Mouse (Mus musculus): Measurements from ENCODE around the gene Fermt2. TPM values are rescaled to one million over a fixed set of nuclear protein-coding genes. Genes with fewer than 3 reads are reported as not detected.
A peak's percentile ranks its signal among the peaks of the same experiment; 100 is the strongest.

Fermt2 gene
- polyA plus RNA-seq, 1 experiment from 2014 or later: 83.2 TPM

- Histone ChIP-seq H3K9me3 (replicated peaks; ENCODE audit: control insufficient read depth, low read length) (no peaks in the 10 kb centered on the region), H3K27ac (replicated peaks; ENCODE audit: low read depth, low read length) (no peak overlapping the region), H3K27me3 (ENCODE audit: control insufficient read depth, insufficient read depth, low read length) (no peaks in the 10 kb centered on the region), H3K36me3 (replicated peaks; ENCODE audit: control insufficient read depth, insufficient read depth, low read depth, low read length) (no peaks in the 10 kb centered on the region), H3K4me2 (ENCODE audit: low read depth, low read length) (no peak overlapping the region), H3K4me1 (ENCODE audit: control insufficient read depth, insufficient read depth, low read length) (no peaks in the 10 kb centered on the region), H3K9ac (replicated peaks; ENCODE audit: low read length) (no peak overlapping the region), H3K4me3 (ENCODE audit: low read depth, low read length) (no peak overlapping the region)
- ATAC-seq (replicated peaks; ENCODE audit: insufficient number of reproducible peaks, low FRiP score, low TSS enrichment, low read depth): no peak
- 43% methylated on average over 12 of the region's 12 CpGs for WGBS
- no peak for DNase-seq (ENCODE audit: low spot score)
Measured at GRCm38 (mm10) chr14:45445445-45445844, 84.5 kb downstream of the Fermt2 start.

DNA sequence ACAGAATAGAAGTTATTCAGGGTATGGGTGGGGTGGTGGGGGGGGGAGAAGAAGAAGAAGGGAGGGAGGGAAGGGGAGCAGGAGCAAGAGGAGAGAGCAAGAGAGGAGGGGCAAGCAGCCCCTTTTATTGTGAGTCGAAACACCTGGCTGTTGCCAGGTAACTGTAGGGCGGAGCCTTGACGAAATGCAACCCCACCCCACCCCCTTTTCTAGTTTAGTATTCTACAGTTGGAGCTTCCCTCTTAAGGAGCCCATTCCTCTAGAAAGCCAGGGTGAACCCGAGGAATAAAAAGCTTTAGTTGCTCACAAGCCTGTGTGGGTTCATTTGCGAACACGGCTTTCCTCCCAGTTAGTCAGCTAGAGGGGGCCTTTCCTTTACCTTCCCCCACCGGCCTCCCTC lies 85.0 kb downstream of the Fermt2 start:
- H3K4me2 ChIP-seq (ENCODE audit: low read depth, low read length): no peak overlapping the region
- no peak for ATAC-seq (replicated peaks; ENCODE audit: insufficient number of reproducible peaks, low FRiP score, low TSS enrichment, low read depth)
- no peak overlapping the region for H3K4me3 ChIP-seq (ENCODE audit: low read depth, low read length)
- no peaks in the 10 kb centered on the region for H3K9me3 ChIP-seq (replicated peaks; ENCODE audit: control insufficient read depth, low read length)
- WGBS: 47% methylated on average over 7 of the region's 7 CpGs
- no peak overlapping the region for H3K27ac ChIP-seq (replicated peaks; ENCODE audit: low read depth, low read length)
- DNase-seq (ENCODE audit: low spot score): no peak
- H3K36me3 ChIP-seq (replicated peaks; ENCODE audit: control insufficient read depth, insufficient read depth, low read depth, low read length): no peaks in the 10 kb centered on the region
- H3K9ac ChIP-seq (replicated peaks; ENCODE audit: low read length): no peak overlapping the region
- H3K27me3 ChIP-seq (ENCODE audit: control insufficient read depth, insufficient read depth, low read length): no peaks in the 10 kb centered on the region
- no peaks in the 10 kb centered on the region for H3K4me1 ChIP-seq (ENCODE audit: control insufficient read depth, insufficient read depth, low read length)

GRCm38 (mm10) chr14:45442781-45443560 lies 86.9 kb downstream of the Fermt2 start:
- no peak for DNase-seq (ENCODE audit: low spot score)
- Histone ChIP-seq H3K27ac (replicated peaks; ENCODE audit: low read depth, low read length) (no peak overlapping the region), H3K27me3 (ENCODE audit: control insufficient read depth, insufficient read depth, low read length) (no peaks in the 10 kb centered on the region), H3K4me2 (ENCODE audit: low read depth, low read length) (no peak overlapping the region), H3K9me3 (replicated peaks; ENCODE audit: control insufficient read depth, low read length) (no peaks in the 10 kb centered on the region), H3K4me1 (ENCODE audit: control insufficient read depth, insufficient read depth, low read length) (peaks cover 2% of the 10 kb centered on the region; the same call in 1 of the 2 replicates), H3K9ac (replicated peaks; ENCODE audit: low read length) (no peak overlapping the region), H3K4me3 (ENCODE audit: low read depth, low read length) (no peak overlapping the region), H3K36me3 (replicated peaks; ENCODE audit: control insufficient read depth, insufficient read depth, low read depth, low read length) (no peaks in the 10 kb centered on the region)
- no peak for ATAC-seq (replicated peaks; ENCODE audit: insufficient number of reproducible peaks, low FRiP score, low TSS enrichment, low read depth)
- WGBS: 61% methylated on average over 12 of the region's 12 CpGs

DNA sequence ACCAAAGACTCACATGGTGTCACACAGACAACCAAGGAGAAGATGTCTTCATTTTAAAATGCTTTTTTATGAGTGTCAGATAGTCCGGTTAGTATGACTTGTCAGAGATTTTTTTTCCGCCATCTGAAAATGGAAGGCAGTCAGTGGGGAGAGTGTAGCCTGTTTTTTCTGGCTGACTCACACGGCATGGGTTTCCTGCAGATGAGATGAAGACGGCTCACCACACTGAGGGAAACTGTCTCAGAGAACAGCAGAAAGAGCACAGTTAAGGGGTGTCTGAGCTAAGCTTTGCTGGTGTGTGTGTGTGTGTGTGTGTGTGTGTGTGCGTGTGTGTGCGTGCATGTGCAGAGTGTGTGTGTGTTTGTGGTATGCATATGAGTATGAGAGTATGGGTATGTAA lies 88.6 kb downstream of the Fermt2 start:
- Histone ChIP-seq H3K4me1 (ENCODE audit: control insufficient read depth, insufficient read depth, low read length) (peaks cover 2% of the 10 kb centered on the region; the same call in 1 of the 2 replicates), H3K9me3 (replicated peaks; ENCODE audit: control insufficient read depth, low read length) (no peaks in the 10 kb centered on the region), H3K27ac (replicated peaks; ENCODE audit: low read depth, low read length) (no peak overlapping the region), H3K4me2 (ENCODE audit: low read depth, low read length) (no peak overlapping the region), H3K36me3 (replicated peaks; ENCODE audit: control insufficient read depth, insufficient read depth, low read depth, low read length) (no peaks in the 10 kb centered on the region), H3K9ac (replicated peaks; ENCODE audit: low read length) (no peak overlapping the region), H3K4me3 (ENCODE audit: low read depth, low read length) (no peak overlapping the region), H3K27me3 (ENCODE audit: control insufficient read depth, insufficient read depth, low read length) (no peaks in the 10 kb centered on the region)
- WGBS: 64% methylated on average over 6 of the region's 6 CpGs
- 0 out of 2 replicates have a peak, but pooled peaks have one; percentile 26 for ATAC-seq (replicated peaks; ENCODE audit: insufficient number of reproducible peaks, low FRiP score, low TSS enrichment, low read depth)
- peak; percentile 14 for DNase-seq (ENCODE audit: low spot score)

GRCm38 (mm10) chr14:45439387-45439786 lies 90.5 kb downstream of the Fermt2 start:
- peaks cover 2% of the 10 kb centered on the region; the same call in 1 of the 2 replicates for H3K4me1 ChIP-seq (ENCODE audit: control insufficient read depth, insufficient read depth, low read length)
- no peak overlapping the region for H3K27ac ChIP-seq (replicated peaks; ENCODE audit: low read depth, low read length)
- H3K4me3 ChIP-seq (ENCODE audit: low read depth, low read length): no peak overlapping the region
- H3K9ac ChIP-seq (replicated peaks; ENCODE audit: low read length): no peak overlapping the region
- no peak overlapping the region for H3K4me2 ChIP-seq (ENCODE audit: low read depth, low read length)
- DNase-seq (ENCODE audit: low spot score): no peak
- H3K27me3 ChIP-seq (ENCODE audit: control insufficient read depth, insufficient read depth, low read length): no peaks in the 10 kb centered on the region
- WGBS: 77% methylated on average over 9 of the region's 9 CpGs
- H3K9me3 ChIP-seq (replicated peaks; ENCODE audit: control insufficient read depth, low read length): no peaks in the 10 kb centered on the region
- H3K36me3 ChIP-seq (replicated peaks; ENCODE audit: control insufficient read depth, insufficient read depth, low read depth, low read length): no peaks in the 10 kb centered on the region
- no peak for ATAC-seq (replicated peaks; ENCODE audit: insufficient number of reproducible peaks, low FRiP score, low TSS enrichment, low read depth)

DNA sequence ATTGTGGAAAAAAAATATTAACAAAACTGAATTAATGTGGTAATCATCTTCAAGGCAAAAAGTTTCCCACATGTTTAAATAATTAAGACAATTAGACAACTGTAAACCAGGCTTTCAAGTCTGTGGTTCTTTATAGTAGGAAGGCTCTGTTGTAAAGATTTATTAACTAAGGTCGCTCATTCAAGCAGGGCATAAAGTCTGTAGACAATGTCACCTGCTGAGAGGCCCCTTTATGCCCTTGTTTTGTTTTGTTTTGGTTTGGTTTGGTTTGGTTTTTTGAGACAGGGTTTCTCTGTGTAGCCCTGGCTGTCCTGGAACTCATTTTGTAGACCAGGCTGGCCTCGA lies 91.0 kb downstream of the Fermt2 start:
- no peak for DNase-seq (ENCODE audit: low spot score)
- Histone ChIP-seq H3K4me3 (ENCODE audit: low read depth, low read length) (no peak overlapping the region), H3K4me2 (ENCODE audit: low read depth, low read length) (no peak overlapping the region), H3K9ac (replicated peaks; ENCODE audit: low read length) (no peak overlapping the region), H3K4me1 (ENCODE audit: control insufficient read depth, insufficient read depth, low read length) (peaks cover 2% of the 10 kb centered on the region; the same call in 1 of the 2 replicates), H3K27ac (replicated peaks; ENCODE audit: low read depth, low read length) (no peak overlapping the region), H3K36me3 (replicated peaks; ENCODE audit: control insufficient read depth, insufficient read depth, low read depth, low read length) (no peaks in the 10 kb centered on the region), H3K27me3 (ENCODE audit: control insufficient read depth, insufficient read depth, low read length) (no peaks in the 10 kb centered on the region), H3K9me3 (replicated peaks; ENCODE audit: control insufficient read depth, low read length) (no peaks in the 10 kb centered on the region)
- no peak for ATAC-seq (replicated peaks; ENCODE audit: insufficient number of reproducible peaks, low FRiP score, low TSS enrichment, low read depth)
- 59% methylated on average over 2 of the region's 2 CpGs for WGBS

DNA sequence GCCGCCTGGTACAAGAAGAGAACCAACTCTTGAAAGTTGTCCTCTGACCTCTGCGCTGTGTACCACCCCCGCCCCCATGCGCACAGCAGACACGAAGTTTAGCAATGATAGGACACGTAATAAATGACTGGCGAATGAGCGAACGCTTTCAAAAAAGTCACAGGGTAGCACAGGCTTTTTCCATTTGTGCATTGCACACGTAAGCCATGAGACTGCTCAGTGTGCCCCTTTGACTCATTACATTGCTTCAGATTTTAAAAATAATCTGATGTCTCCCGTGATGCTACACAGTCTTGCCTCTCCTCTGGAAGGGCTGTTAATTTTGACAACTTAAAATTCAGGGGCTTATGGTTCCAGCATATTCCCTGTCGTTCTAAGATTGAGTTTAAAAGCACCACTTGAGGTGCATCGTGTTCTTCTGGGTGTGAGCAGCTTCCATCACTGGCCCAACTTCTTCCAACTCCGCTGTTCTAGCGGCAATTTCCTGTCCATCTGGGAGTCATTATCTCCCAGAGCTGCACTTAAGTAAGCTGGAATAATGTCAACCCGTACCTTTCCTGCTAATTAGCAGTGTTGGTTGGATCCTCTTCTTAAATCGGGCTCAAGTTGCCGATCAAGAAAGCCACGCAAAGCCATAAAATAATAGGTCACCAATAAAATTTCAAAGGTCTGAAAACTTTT lies 91.5 kb downstream of the Fermt2 start:
- no peak overlapping the region for H3K4me2 ChIP-seq (ENCODE audit: low read depth, low read length)
- WGBS: 44% methylated on average over 19 of the region's 19 CpGs
- ATAC-seq (replicated peaks; ENCODE audit: insufficient number of reproducible peaks, low FRiP score, low TSS enrichment, low read depth) (no peak), DNase-seq (ENCODE audit: low spot score) (peak; percentile 80)
- H3K9ac ChIP-seq (replicated peaks; ENCODE audit: low read length): no peak overlapping the region
- peaks cover 2% of the 10 kb centered on the region; the same call in 1 of the 2 replicates for H3K4me1 ChIP-seq (ENCODE audit: control insufficient read depth, insufficient read depth, low read length)
- no peaks in the 10 kb centered on the region for H3K27me3 ChIP-seq (ENCODE audit: control insufficient read depth, insufficient read depth, low read length)
- no peak overlapping the region for H3K4me3 ChIP-seq (ENCODE audit: low read depth, low read length)
- H3K27ac ChIP-seq (replicated peaks; ENCODE audit: low read depth, low read length): no peak overlapping the region; the same call in 1 of the 2 replicates
- no peaks in the 10 kb centered on the region for H3K36me3 ChIP-seq (replicated peaks; ENCODE audit: control insufficient read depth, insufficient read depth, low read depth, low read length)
- no peaks in the 10 kb centered on the region for H3K9me3 ChIP-seq (replicated peaks; ENCODE audit: control insufficient read depth, low read length)

DNA sequence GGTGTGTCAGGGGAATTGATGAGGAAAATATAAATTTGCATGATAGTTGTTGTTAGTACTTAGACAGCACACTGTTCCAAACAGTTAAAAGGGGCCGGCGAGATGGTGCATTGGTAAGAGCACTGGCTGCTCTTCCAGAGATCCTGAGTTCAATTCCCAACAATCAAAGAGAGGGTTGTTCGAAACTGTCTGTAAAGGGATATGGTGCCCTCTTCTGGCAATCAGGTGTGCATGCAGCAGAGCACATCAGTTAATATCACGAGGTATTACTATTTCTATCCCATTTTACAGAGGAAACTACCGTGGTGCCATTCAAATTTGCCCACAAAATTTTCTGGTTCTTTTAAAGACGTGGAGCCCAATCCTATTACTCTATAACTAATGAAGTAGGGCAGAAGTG lies 95.7 kb downstream of the Fermt2 start:
- no peak for DNase-seq (ENCODE audit: low spot score)
- Histone ChIP-seq H3K9ac (replicated peaks; ENCODE audit: low read length) (no peak overlapping the region), H3K9me3 (replicated peaks; ENCODE audit: control insufficient read depth, low read length) (no peaks in the 10 kb centered on the region; the same call in 1 of the 2 replicates), H3K27ac (replicated peaks; ENCODE audit: low read depth, low read length) (no peak overlapping the region), H3K4me3 (ENCODE audit: low read depth, low read length) (no peak overlapping the region), H3K27me3 (ENCODE audit: control insufficient read depth, insufficient read depth, low read length) (no peaks in the 10 kb centered on the region), H3K4me1 (ENCODE audit: control insufficient read depth, insufficient read depth, low read length) (peaks cover 2% of the 10 kb centered on the region; the same call in 1 of the 2 replicates), H3K36me3 (replicated peaks; ENCODE audit: control insufficient read depth, insufficient read depth, low read depth, low read length) (no peaks in the 10 kb centered on the region), H3K4me2 (ENCODE audit: low read depth, low read length) (no peak overlapping the region)
- 74% methylated on average over 6 of the region's 6 CpGs for WGBS
- ATAC-seq (replicated peaks; ENCODE audit: insufficient number of reproducible peaks, low FRiP score, low TSS enrichment, low read depth): no peak
